Mouse (Mus musculus): Measurements from ENCODE around the gene Scamp1.

DNA sequence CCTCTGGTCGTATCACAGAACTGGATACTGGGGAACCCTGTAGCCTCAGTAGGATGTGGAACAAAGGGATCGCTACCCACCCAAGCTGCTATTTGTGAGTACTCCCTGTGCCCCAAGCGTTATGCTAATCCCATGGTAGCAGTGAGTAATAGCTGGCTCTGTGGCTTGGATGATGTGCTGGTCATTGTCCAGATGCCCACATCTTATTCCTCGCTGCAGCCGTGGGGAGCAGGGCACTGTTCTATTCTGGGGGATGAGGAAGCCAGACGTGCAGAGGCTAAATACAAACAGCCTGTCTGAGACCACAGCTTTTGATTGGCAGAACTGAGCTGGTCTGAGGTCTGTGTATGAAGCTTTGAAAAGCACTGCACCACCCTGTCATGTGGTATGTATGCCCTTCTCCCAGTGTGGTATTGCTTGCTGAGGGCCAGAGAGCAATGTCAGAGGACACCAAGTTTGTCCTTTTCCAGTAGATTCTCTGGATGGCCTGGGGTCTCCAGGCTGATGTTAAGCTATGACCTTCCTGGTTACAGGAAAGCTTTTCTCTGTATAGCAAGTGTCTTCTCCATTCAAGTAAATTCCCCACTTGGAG is 116.2 kb downstream of the Scamp1 start:
- TF ChIP-seq HCFC1 (IDR thresholded peaks at IDR 0.05; ENCODE audit: borderline replicate concordance, insufficient read depth, low read length), result no peak
- TF ChIP-seq MAFK (IDR thresholded peaks at IDR 0.05; ENCODE audit: insufficient read depth, low read depth, low read length), result no peak
- no peak for TF ChIP-seq CHD2 (IDR thresholded peaks at IDR 0.05; ENCODE audit: low read depth, low read length)
